Mouse (Mus musculus): ENCODE results near the gene Prpf40a.

GRCm38 (mm10) chr2:53088744-53089143 lies 102.3 kb downstream of the Prpf40a start:
- TF ChIP-seq CTCF (IDR thresholded peaks at IDR 0.05; ENCODE audit: extremely low read depth, insufficient read depth, low read length) (no peak), POLR2A (IDR thresholded peaks at IDR 0.05; ENCODE audit: extremely low read depth, insufficient read depth, low read length) (no peak)

Data from cortical plate, adult 2 months (tissue).